Mouse (Mus musculus) liver, embryonic 11.5 days (tissue): ENCODE data around the gene Birc5. TPM values are rescaled to one million over a fixed set of nuclear protein-coding genes. Genes with fewer than 3 reads are reported as not detected.
A peak's percentile ranks its signal among the peaks of the same experiment; 100 is the strongest.

ENCODE experiments used
- ATAC-seq: fragments of 200-750 bp; cut with Nextera tagmentation; replicated peaks from 2 replicates; pipeline ENCODE4 v1.8.0; 2017; ENCODE audit warnings: moderate number of reproducible peaks, mild to moderate bottlenecking, moderate TSS enrichment, moderate library complexity; ENCODE audit not compliant: low FRiP score
- DNase-seq: peaks from one replicate; pipeline ENCODE4 v3.0.0-alpha.2; 2017; ENCODE audit warnings: low spot score
- H3K27ac ChIP-seq: fragments of 300-500 bp; sonication (generic); 2 replicates; pipeline ENCODE4 v1.5.1; 2014; ENCODE audit warnings: mild to moderate bottlenecking, low read depth, low read length, control low read depth
- H3K27me3 ChIP-seq: fragments of 300-500 bp; sonication (generic); replicated peaks from 2 replicates; pipeline ENCODE4 v1.6.1; 2014; ENCODE audit warnings: low read length, mixed read lengths; ENCODE audit not compliant: control insufficient read depth, insufficient read depth
- H3K36me3 ChIP-seq: fragments of 300-500 bp; sonication (generic); 2 replicates; pipeline ENCODE4 v1.6.1; 2014; ENCODE audit warnings: mild to moderate bottlenecking, low read length, moderate library complexity, mixed read lengths; ENCODE audit not compliant: control insufficient read depth, insufficient read depth
- H3K4me1 ChIP-seq: fragments of 300-500 bp; sonication (generic); replicated peaks from 2 replicates; pipeline ENCODE4 v1.6.1; 2014; ENCODE audit warnings: low read length, mixed read lengths; ENCODE audit not compliant: control insufficient read depth, insufficient read depth
- H3K4me2 ChIP-seq: fragments of 300-500 bp; sonication (generic); 2 replicates; pipeline ENCODE4 v1.6.1; 2014; ENCODE audit warnings: mild to moderate bottlenecking, control low read depth, moderate library complexity
- H3K4me3 ChIP-seq: fragments of 300-500 bp; sonication (generic); 2 replicates; pipeline ENCODE4 v1.5.1; 2014; ENCODE audit warnings: low read depth, low read length, control low read depth
- H3K9ac ChIP-seq: fragments of 300-500 bp; sonication (generic); 2 replicates; pipeline ENCODE4 v1.6.1; 2014; ENCODE audit warnings: low read depth, low read length, control low read depth
- H3K9me3 ChIP-seq: fragments of 300-500 bp; sonication (generic); 2 replicates; pipeline ENCODE4 v1.6.1; 2016; ENCODE audit warnings: low read length, inconsistent platforms, mixed read lengths; ENCODE audit not compliant: control insufficient read depth
- WGBS: fragments of 180-500 bp; shearing (Covaris S2); extraction: QIAGEN DNeasy Blood & Tissue Kit; methylation state at CpG from one replicate; pipeline ENCODE4 v1.1.7; 2014; 5-methylcytosine and 5-hydroxymethylcytosine counted together
- polyA plus RNA-seq: library from polyadenylated mRNA; unstranded; fragments of >200 nt; fragmentation: Nextera tagmentation; extraction: Ambion mirVana; gene quantifications from 2 replicates; pipeline ENCODE4 v1.2.1, GENCODE M21; 2014

The Birc5 gene
- polyA plus RNA-seq, 1 experiment from 2014 or later: 440 TPM

DNA sequence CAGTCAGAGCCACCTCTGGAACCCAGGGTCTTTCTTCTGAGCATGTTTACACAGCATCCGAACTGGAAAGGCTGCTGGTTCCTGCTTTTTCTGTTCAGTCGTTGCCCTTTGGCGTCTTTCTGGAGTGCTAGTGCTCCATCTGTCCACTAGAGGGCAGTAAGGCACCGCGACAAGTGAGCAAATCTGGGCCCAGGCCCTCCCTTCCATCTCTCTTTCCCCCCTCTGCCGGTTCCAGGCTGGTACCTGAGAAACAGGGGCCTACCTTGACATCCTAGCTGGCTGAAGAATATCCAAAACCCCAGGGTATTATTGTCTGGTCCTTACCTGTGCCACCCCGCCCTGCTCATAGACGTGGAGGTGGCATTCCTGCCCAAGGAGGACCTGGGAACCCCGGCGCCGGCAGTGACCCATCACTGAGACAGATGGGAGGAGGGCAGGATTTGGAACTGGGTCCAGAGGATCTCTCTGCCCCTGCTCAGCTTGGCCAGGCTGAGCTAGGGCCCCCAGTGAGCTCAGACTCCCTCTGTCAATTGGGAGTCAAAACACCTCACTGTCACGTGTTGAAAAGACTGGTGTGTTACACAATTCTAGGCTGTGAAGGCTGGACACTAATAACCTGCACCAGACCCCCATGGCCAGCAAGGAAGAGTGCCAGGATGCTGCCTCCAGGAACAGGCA, 21.8 kb downstream of the Birc5 start:
- ATAC-seq: no peak
- peak; percentile 69 for DNase-seq
- H3K4me1 ChIP-seq: peaks cover 22% of the 10 kb centered on the region
- 36% methylated on average over 12 of the region's 12 CpGs for WGBS
- H3K4me3 ChIP-seq: no peak overlapping the region
- H3K9me3 ChIP-seq: no peaks in the 10 kb centered on the region
- H3K4me2 ChIP-seq: no peak overlapping the region
- H3K9ac ChIP-seq: no peak overlapping the region
- H3K36me3 ChIP-seq: no peaks in the 10 kb centered on the region
- peaks cover 16% of the 10 kb centered on the region for H3K27me3 ChIP-seq
- H3K27ac ChIP-seq: no peak overlapping the region

DNA sequence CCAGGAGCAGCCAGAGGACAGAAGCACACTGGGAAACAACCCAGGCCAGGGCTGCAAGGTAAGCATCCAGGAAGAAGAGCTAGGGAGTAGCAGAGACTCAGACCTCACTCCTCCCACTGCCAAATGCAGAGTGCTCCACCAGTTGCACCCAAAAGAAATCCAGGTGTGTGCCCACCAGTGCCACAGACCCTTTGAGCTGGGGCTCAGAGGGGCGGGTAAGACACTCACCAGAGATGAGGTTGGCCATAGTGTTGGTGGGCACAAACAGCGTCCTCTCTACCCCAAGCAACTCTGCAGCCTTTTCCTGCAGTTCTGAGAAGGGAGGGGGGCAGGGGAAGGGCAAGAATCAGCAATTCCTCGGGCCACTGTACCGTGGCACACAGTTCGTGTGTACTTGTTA, 22.3 kb downstream of the Birc5 start:
- Histone ChIP-seq H3K36me3 (no peaks in the 10 kb centered on the region), H3K27ac (no peak overlapping the region), H3K4me3 (no peak overlapping the region), H3K27me3 (peaks cover 16% of the 10 kb centered on the region), H3K4me1 (peaks cover 25% of the 10 kb centered on the region), H3K9me3 (no peaks in the 10 kb centered on the region), H3K9ac (no peak overlapping the region), H3K4me2 (no peak overlapping the region)
- no peak for ATAC-seq
- 53% methylated on average over 5 of the region's 5 CpGs for WGBS
- DNase-seq: no peak

DNA sequence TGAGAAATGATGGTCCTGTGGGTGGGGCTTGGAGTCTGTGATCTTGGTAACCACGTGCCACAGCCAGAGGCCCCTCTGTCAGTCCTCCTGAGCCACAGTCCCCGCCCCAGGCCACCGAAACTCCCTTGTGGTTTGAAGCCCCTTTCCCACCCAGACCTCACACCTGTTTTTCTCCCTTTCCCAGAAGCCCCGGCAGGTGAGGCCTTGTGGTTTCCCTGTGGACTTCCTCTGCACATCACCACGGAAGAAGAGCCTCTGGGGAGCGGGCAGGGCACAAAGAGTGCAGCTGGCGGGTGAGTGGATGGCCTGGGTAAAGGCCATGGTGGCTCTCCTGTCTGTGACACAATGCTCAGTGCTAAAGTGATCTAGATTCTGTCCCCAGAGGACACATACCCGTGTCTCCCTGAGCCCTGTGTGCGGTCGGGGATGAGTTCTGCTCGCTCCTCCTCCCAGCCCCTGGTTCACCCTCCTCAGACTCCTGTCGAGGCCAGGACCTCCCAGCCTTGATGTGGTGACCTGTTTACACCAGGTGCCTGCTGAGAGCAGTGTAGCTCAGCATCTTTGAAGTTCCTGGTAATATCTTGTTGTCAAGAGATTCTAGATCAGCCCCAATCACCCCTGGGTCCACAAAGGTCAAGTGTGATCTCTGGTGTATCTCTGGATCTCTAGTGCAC, 23.0 kb downstream of the Birc5 start:
- peaks cover 16% of the 10 kb centered on the region for H3K27me3 ChIP-seq
- H3K9me3 ChIP-seq: no peaks in the 10 kb centered on the region
- H3K4me2 ChIP-seq: peak overlapping the region; percentile 94
- H3K27ac ChIP-seq: no peak overlapping the region
- H3K4me3 ChIP-seq: no peak overlapping the region
- H3K36me3 ChIP-seq: no peaks in the 10 kb centered on the region
- H3K4me1 ChIP-seq: peaks cover 26% of the 10 kb centered on the region
- H3K9ac ChIP-seq: no peak overlapping the region
- DNase-seq: no peak
- ATAC-seq: no peak
- 36% methylated on average over 12 of the region's 12 CpGs for whole genome bisulfite sequencing

DNA sequence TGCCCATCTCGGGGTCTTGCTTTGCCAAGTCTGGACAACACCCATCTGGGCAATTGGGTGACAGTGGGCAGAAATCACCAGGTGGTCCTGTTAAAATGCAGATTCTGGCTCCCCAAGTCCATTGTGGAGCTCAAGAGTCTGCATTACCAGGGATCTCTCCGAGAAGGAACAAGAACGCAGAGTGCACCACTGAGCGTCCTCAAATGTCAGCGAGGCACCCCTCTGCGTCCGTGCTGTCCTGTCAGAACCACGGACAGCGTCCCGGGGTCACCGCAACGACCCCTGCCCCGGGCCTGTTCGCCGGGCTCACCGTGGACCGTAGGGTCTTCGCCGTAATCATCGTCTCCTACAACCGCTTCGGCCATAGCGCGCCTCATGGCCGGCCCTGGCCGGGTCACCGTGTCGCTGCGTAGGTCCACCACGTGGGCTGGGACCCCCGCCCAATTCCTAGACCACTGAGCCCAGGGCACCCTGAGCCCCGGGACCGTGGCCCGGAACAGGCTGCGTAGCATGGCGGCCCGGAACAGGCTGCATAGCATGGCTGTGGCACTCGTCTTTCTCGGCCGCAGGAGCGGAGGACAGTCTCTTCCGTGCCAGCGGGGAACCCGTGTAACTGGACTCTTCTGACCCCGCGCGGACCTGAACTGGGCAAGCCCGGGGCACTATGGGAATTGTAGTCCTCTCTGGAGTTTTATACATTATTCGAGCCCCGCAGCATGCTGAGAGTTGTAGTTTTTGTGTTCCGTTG, 24.0 kb downstream of the Birc5 start, which contains the start of gene Tha1:
Gene Tha1, minus strand, starts transcription at position 621 of the 748 bp plus-strand sequence.
- peak within 1 kb of the TSS; percentile 94 for H3K4me2 ChIP-seq
- H3K27me3 ChIP-seq: peaks cover 14% of the 10 kb centered on the region
- no peak for ATAC-seq
- H3K4me3 ChIP-seq: peak within 1 kb of the TSS; percentile 70
- peak within 1 kb of the TSS; percentile 66 for H3K9ac ChIP-seq
- H3K4me1 ChIP-seq: peaks cover 31% of the 10 kb centered on the region
- 2% methylated on average over 51 of the region's 51 CpGs for WGBS
- H3K9me3 ChIP-seq: no peaks in the 10 kb centered on the region
- H3K36me3 ChIP-seq: no peaks in the 10 kb centered on the region
- no peak within 1 kb of the TSS for H3K27ac ChIP-seq
- DNase-seq: peak; percentile 72

DNA sequence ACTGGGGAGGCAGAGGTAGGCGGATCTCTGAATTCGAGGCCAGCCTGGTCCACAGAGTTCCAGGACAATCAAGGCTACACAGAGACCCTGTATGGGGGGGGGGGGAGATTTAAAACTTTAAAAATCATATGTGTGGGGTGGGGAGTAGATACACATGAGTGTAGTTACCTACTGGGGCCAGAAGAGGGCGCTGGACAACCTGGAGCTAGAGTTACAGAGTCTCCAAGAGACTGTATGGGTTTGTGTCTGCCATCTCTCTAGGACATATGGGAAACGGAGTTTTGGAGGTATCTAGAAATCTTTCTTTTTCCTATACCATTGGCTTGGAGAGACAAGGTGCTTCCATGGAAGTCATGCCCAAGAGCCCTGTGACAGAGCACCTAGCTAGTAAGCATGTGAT, 25.4 kb downstream of the Birc5 start:
- no peaks in the 10 kb centered on the region for H3K36me3 ChIP-seq
- H3K9me3 ChIP-seq: no peaks in the 10 kb centered on the region
- H3K27ac ChIP-seq: no peak overlapping the region
- H3K4me1 ChIP-seq: peaks cover 44% of the 10 kb centered on the region
- no peak overlapping the region for H3K4me2 ChIP-seq
- ATAC-seq (no peak), DNase-seq (no peak)
- H3K4me3 ChIP-seq: no peak overlapping the region
- no peak overlapping the region for H3K9ac ChIP-seq
- 49% methylated on average over 4 of the region's 4 CpGs for WGBS
- peaks cover 14% of the 10 kb centered on the region for H3K27me3 ChIP-seq

DNA sequence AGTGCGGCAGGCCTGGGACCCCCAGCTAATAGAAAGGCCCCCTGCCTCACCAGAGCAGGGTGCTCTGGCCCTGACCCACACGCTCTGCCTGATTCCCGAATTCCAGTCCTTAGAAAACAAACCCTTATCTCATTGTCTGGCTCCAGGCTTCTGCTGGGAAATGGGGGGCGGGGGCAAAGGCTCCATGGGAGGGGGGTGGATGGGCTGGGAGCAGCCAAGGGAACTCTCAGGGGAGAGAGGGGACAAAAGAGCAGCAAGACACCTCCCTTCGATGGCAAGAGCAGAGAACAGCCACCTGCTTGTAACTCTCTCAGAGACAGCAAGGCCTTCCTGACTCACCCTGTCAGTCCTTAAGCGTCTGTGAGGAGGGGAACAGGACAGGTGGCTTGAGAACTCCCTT, 26.6 kb downstream of the Birc5 start:
- no peak overlapping the region for H3K4me2 ChIP-seq
- no peak overlapping the region for H3K27ac ChIP-seq
- whole genome bisulfite sequencing: 46% methylated on average over 6 of the region's 6 CpGs

DNA sequence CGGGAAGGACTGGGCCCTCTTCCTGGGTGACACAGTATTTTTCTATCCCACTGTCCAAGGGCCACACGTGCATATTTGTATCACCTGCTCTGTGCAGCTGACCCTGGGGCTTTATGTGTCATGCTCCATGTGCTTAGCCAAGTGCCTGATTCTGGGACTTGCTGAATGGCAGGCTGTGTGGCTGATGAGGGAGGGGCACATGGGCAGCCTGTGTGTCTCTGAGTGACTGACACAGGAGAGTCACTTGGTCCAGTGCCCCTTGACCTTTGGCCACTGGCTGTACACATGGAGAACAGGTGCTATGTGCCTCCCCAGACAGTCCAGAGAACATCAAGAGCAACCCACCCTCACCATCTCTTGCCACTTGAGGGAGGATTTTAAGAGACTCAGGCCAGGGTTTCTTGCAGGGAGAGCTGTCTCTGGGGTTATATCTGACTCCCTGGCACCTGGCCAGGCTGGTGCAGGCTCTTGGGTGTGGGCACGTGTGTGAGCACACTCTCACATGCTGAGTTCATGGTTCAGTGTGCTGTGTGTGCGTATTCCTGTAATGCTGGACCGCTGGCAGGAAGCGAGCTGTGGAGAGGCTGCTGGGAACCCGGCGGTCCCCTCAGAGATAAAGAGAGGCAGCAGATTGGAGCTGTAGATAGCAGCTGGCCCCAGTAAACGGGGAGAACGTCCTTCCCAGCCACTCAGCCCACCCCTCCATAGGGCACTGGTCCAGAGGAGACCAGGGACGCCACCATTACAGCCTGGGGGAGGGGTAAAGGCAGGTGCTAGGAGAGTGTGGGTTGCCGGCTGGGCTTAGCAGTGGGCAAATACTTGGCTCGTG, 29.1 kb downstream of the Birc5 start:
- H3K4me3 ChIP-seq: 0 out of 2 replicates have a peak overlapping the region, but pooled peaks have one; percentile 3
- peak overlapping the region; percentile 44 for H3K4me2 ChIP-seq
- H3K27ac ChIP-seq: peak overlapping the region; percentile 67
- WGBS: 14% methylated on average over 13 of the region's 13 CpGs
- peak overlapping the region; percentile 34 for H3K9ac ChIP-seq
- no peaks in the 10 kb centered on the region for H3K9me3 ChIP-seq
- H3K4me1 ChIP-seq: peaks cover 46% of the 10 kb centered on the region
- H3K36me3 ChIP-seq: no peaks in the 10 kb centered on the region
- ATAC-seq (0 out of 2 replicates have a peak, but pooled peaks have one; percentile 31), DNase-seq (no peak)
- peaks cover under 1% of the 10 kb centered on the region for H3K27me3 ChIP-seq

More for the DNA sequence above, 26.6 kb downstream of the Birc5 start:
- DNase-seq (no peak), ATAC-seq (no peak)
- H3K36me3 ChIP-seq: no peaks in the 10 kb centered on the region
- no peaks in the 10 kb centered on the region for H3K9me3 ChIP-seq
- H3K9ac ChIP-seq: no peak overlapping the region
- no peak overlapping the region for H3K4me3 ChIP-seq
- H3K4me1 ChIP-seq: peaks cover 47% of the 10 kb centered on the region
- peaks cover 14% of the 10 kb centered on the region for H3K27me3 ChIP-seq

DNA sequence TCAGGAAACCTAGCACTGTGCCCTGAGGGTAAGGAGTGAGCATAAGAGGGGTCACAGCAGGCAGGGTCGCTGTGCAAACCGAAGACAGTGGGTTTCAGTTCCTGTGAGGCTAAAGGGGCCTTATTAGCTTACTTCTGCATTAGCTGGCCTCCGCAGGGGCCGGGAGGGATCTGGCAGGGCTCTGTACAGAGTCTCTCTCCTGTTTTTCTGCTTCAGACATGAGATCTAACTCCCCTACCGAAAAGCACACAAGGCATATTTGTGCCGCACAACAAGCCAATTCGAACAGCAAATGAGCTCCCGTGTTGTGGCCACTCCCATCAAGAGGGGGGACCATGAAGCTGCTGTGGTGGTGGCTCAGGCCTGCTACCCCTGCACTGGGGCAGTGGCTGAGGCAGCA, 29.8 kb downstream of the Birc5 start:
- peak overlapping the region; percentile 67; the same call in 1 of the 2 replicates for H3K27ac ChIP-seq
- WGBS: 22% methylated on average over 8 of the region's 8 CpGs
- H3K36me3 ChIP-seq: no peaks in the 10 kb centered on the region
- H3K4me2 ChIP-seq: peak overlapping the region; percentile 44
- peaks cover 46% of the 10 kb centered on the region for H3K4me1 ChIP-seq
- peak overlapping the region; percentile 34; the same call in 1 of the 2 replicates for H3K9ac ChIP-seq
- no peaks in the 10 kb centered on the region; the same call in 1 of the 2 replicates for H3K27me3 ChIP-seq
- no peak overlapping the region for H3K4me3 ChIP-seq
- ATAC-seq (no peak), DNase-seq (no peak)
- no peaks in the 10 kb centered on the region for H3K9me3 ChIP-seq
